Mouse (Mus musculus): Measurements from ENCODE around the gene Mrvi1. TPM values are rescaled to one million over a fixed set of nuclear protein-coding genes. Genes with fewer than 3 reads are reported as not detected.
A peak's percentile ranks its signal among the peaks of the same experiment; 100 is the strongest.

Gene Mrvi1
- polyA plus RNA-seq, 1 experiment from 2014 or later: 1.7 TPM

GRCm38 (mm10) chr7:110950621-110950925, 31.7 kb downstream of the Mrvi1 start:
- H3K9me3 ChIP-seq (ENCODE audit: control insufficient read depth, low read length): no peaks in the 10 kb centered on the region
- ATAC-seq (replicated peaks; ENCODE audit: low FRiP score): no peak

GRCm38 (mm10) chr7:110949785-110950620, 32.3 kb downstream of the Mrvi1 start:
- H3K9ac ChIP-seq (ENCODE audit: low read length): no peak overlapping the region
- no peak overlapping the region for H3K4me3 ChIP-seq (ENCODE audit: low read depth, low read length)
- H3K4me1 ChIP-seq (replicated peaks; ENCODE audit: control insufficient read depth, insufficient read depth, low read length): no peaks in the 10 kb centered on the region
- ATAC-seq (replicated peaks; ENCODE audit: low FRiP score) (no peak), DNase-seq (ENCODE audit: low spot score) (no peak)
- H3K27ac ChIP-seq (ENCODE audit: low read depth, low read length): no peak overlapping the region
- no peak overlapping the region for H3K4me2 ChIP-seq (ENCODE audit: low read depth, low read length, severe bottlenecking)
- H3K36me3 ChIP-seq (ENCODE audit: control insufficient read depth, insufficient read depth, low read length): no peaks in the 10 kb centered on the region
- H3K9me3 ChIP-seq (ENCODE audit: control insufficient read depth, low read length): no peaks in the 10 kb centered on the region
- H3K27me3 ChIP-seq (ENCODE audit: control insufficient read depth, insufficient read depth, low read length): no peaks in the 10 kb centered on the region
- WGBS: 84% methylated on average over 13 of the region's 13 CpGs

More at GRCm38 (mm10) chr7:110950621-110950925, 31.7 kb downstream of the Mrvi1 start:
- Histone ChIP-seq H3K4me3 (ENCODE audit: low read depth, low read length) (no peak overlapping the region), H3K27ac (ENCODE audit: low read depth, low read length) (no peak overlapping the region), H3K4me2 (ENCODE audit: low read depth, low read length, severe bottlenecking) (no peak overlapping the region), H3K4me1 (replicated peaks; ENCODE audit: control insufficient read depth, insufficient read depth, low read length) (no peaks in the 10 kb centered on the region), H3K36me3 (ENCODE audit: control insufficient read depth, insufficient read depth, low read length) (no peaks in the 10 kb centered on the region), H3K27me3 (ENCODE audit: control insufficient read depth, insufficient read depth, low read length) (no peaks in the 10 kb centered on the region), H3K9ac (ENCODE audit: low read length) (no peak overlapping the region)
- no peak for DNase-seq (ENCODE audit: low spot score)

GRCm38 (mm10) chr7:110948579-110948978, 33.7 kb downstream of the Mrvi1 start:
- ATAC-seq (replicated peaks; ENCODE audit: low FRiP score): no peak
- WGBS: 96% methylated on average over 3 of the region's 3 CpGs
- no peak overlapping the region for H3K4me2 ChIP-seq (ENCODE audit: low read depth, low read length, severe bottlenecking)

GRCm38 (mm10) chr7:110947616-110948015, 34.6 kb downstream of the Mrvi1 start:
- DNase-seq (ENCODE audit: low spot score) (no peak), ATAC-seq (replicated peaks; ENCODE audit: low FRiP score) (no peak)
- H3K27me3 ChIP-seq (ENCODE audit: control insufficient read depth, insufficient read depth, low read length): no peaks in the 10 kb centered on the region
- H3K36me3 ChIP-seq (ENCODE audit: control insufficient read depth, insufficient read depth, low read length): no peaks in the 10 kb centered on the region
- H3K9me3 ChIP-seq (ENCODE audit: control insufficient read depth, low read length): no peaks in the 10 kb centered on the region
- no peak overlapping the region for H3K27ac ChIP-seq (ENCODE audit: low read depth, low read length)
- H3K4me2 ChIP-seq (ENCODE audit: low read depth, low read length, severe bottlenecking): no peak overlapping the region
- no peaks in the 10 kb centered on the region for H3K4me1 ChIP-seq (replicated peaks; ENCODE audit: control insufficient read depth, insufficient read depth, low read length)
- no peak overlapping the region for H3K9ac ChIP-seq (ENCODE audit: low read length)
- H3K4me3 ChIP-seq (ENCODE audit: low read depth, low read length): no peak overlapping the region
- WGBS: 95% methylated on average over 6 of the region's 6 CpGs

More at GRCm38 (mm10) chr7:110948579-110948978, 33.7 kb downstream of the Mrvi1 start:
- DNase-seq (ENCODE audit: low spot score): no peak
- Histone ChIP-seq H3K9ac (ENCODE audit: low read length) (no peak overlapping the region), H3K9me3 (ENCODE audit: control insufficient read depth, low read length) (no peaks in the 10 kb centered on the region), H3K4me3 (ENCODE audit: low read depth, low read length) (no peak overlapping the region), H3K27ac (ENCODE audit: low read depth, low read length) (no peak overlapping the region), H3K4me1 (replicated peaks; ENCODE audit: control insufficient read depth, insufficient read depth, low read length) (no peaks in the 10 kb centered on the region), H3K36me3 (ENCODE audit: control insufficient read depth, insufficient read depth, low read length) (no peaks in the 10 kb centered on the region), H3K27me3 (ENCODE audit: control insufficient read depth, insufficient read depth, low read length) (no peaks in the 10 kb centered on the region)

GRCm38 (mm10) chr7:110946731-110947130, 35.5 kb downstream of the Mrvi1 start:
- Histone ChIP-seq H3K9ac (ENCODE audit: low read length) (no peak overlapping the region), H3K36me3 (ENCODE audit: control insufficient read depth, insufficient read depth, low read length) (no peaks in the 10 kb centered on the region), H3K4me3 (ENCODE audit: low read depth, low read length) (no peak overlapping the region), H3K4me1 (replicated peaks; ENCODE audit: control insufficient read depth, insufficient read depth, low read length) (no peaks in the 10 kb centered on the region), H3K27ac (ENCODE audit: low read depth, low read length) (no peak overlapping the region), H3K4me2 (ENCODE audit: low read depth, low read length, severe bottlenecking) (no peak overlapping the region), H3K9me3 (ENCODE audit: control insufficient read depth, low read length) (no peaks in the 10 kb centered on the region), H3K27me3 (ENCODE audit: control insufficient read depth, insufficient read depth, low read length) (no peaks in the 10 kb centered on the region)
- ATAC-seq (replicated peaks; ENCODE audit: low FRiP score) (no peak), DNase-seq (ENCODE audit: low spot score) (no peak)
- 78% methylated on average over 6 of the region's 6 CpGs for WGBS

- Histone ChIP-seq H3K4me2 (ENCODE audit: low read depth, low read length, severe bottlenecking) (no peak overlapping the region), H3K9me3 (ENCODE audit: control insufficient read depth, low read length) (no peaks in the 10 kb centered on the region), H3K27me3 (ENCODE audit: control insufficient read depth, insufficient read depth, low read length) (no peaks in the 10 kb centered on the region), H3K4me1 (replicated peaks; ENCODE audit: control insufficient read depth, insufficient read depth, low read length) (no peaks in the 10 kb centered on the region), H3K27ac (ENCODE audit: low read depth, low read length) (no peak overlapping the region), H3K36me3 (ENCODE audit: control insufficient read depth, insufficient read depth, low read length) (no peaks in the 10 kb centered on the region), H3K9ac (ENCODE audit: low read length) (no peak overlapping the region), H3K4me3 (ENCODE audit: low read depth, low read length) (no peak overlapping the region)
- ATAC-seq (replicated peaks; ENCODE audit: low FRiP score): no peak
- no peak for DNase-seq (ENCODE audit: low spot score)
- WGBS: 89% methylated on average over 5 of the region's 5 CpGs
These were observed 37.9 kb downstream of the Mrvi1 start for GRCm38 (mm10) chr7:110944321-110944720.

GRCm38 (mm10) chr7:110941701-110942530, 40.3 kb downstream of the Mrvi1 start:
- WGBS: 51% methylated on average over 6 of the region's 6 CpGs
- DNase-seq (ENCODE audit: low spot score): no peak
- H3K36me3 ChIP-seq (ENCODE audit: control insufficient read depth, insufficient read depth, low read length): no peaks in the 10 kb centered on the region
- ATAC-seq (replicated peaks; ENCODE audit: low FRiP score): no peak
- H3K9me3 ChIP-seq (ENCODE audit: control insufficient read depth, low read length): no peaks in the 10 kb centered on the region
- no peaks in the 10 kb centered on the region for H3K4me1 ChIP-seq (replicated peaks; ENCODE audit: control insufficient read depth, insufficient read depth, low read length)
- no peak overlapping the region for H3K27ac ChIP-seq (ENCODE audit: low read depth, low read length)
- H3K4me2 ChIP-seq (ENCODE audit: low read depth, low read length, severe bottlenecking): no peak overlapping the region
- no peak overlapping the region for H3K9ac ChIP-seq (ENCODE audit: low read length)
- H3K4me3 ChIP-seq (ENCODE audit: low read depth, low read length): no peak overlapping the region
- no peaks in the 10 kb centered on the region for H3K27me3 ChIP-seq (ENCODE audit: control insufficient read depth, insufficient read depth, low read length)

GRCm38 (mm10) chr7:110941116-110941521, 41.1 kb downstream of the Mrvi1 start:
- 91% methylated on average over 4 of the region's 4 CpGs for WGBS
- H3K27me3 ChIP-seq (ENCODE audit: control insufficient read depth, insufficient read depth, low read length): no peaks in the 10 kb centered on the region
- no peaks in the 10 kb centered on the region for H3K36me3 ChIP-seq (ENCODE audit: control insufficient read depth, insufficient read depth, low read length)
- no peak overlapping the region for H3K27ac ChIP-seq (ENCODE audit: low read depth, low read length)
- H3K4me3 ChIP-seq (ENCODE audit: low read depth, low read length): no peak overlapping the region
- H3K4me2 ChIP-seq (ENCODE audit: low read depth, low read length, severe bottlenecking): no peak overlapping the region
- ATAC-seq (replicated peaks; ENCODE audit: low FRiP score) (no peak), DNase-seq (ENCODE audit: low spot score) (peak; percentile 42)
- H3K9ac ChIP-seq (ENCODE audit: low read length): no peak overlapping the region
- H3K9me3 ChIP-seq (ENCODE audit: control insufficient read depth, low read length): no peaks in the 10 kb centered on the region
- no peaks in the 10 kb centered on the region for H3K4me1 ChIP-seq (replicated peaks; ENCODE audit: control insufficient read depth, insufficient read depth, low read length)
